Comparison of ENCODE assay signal across 19 mouse cellular contexts in genomic region chr13:11958271-11958670, GRCm38 (mm10).
"Had no signal": no experiment of that assay in that cellular context is flagged by ENCODE, and none has a peak within 500 bp of the region (broad histone marks: within the 10 kb centered on the region; RNA-seq: fewer than 3 reads in every experiment).

No protein-coding gene starts in this region.

- H3K27ac ChIP-seq: limb, embryonic 12.5 days; limb, embryonic 15.5 days; liver, embryonic 14.5 days; midbrain, embryonic 12.5 days; midbrain, embryonic 15.5 days; neural tube, embryonic 13.5 days; stomach, embryonic 15.5 days had no signal

- H3K9me3 ChIP-seq: limb, embryonic 12.5 days; limb, embryonic 15.5 days; midbrain, embryonic 12.5 days; midbrain, embryonic 15.5 days; neural tube, embryonic 13.5 days; stomach, embryonic 15.5 days had no signal

- H3K36me3 ChIP-seq: limb, embryonic 12.5 days; limb, embryonic 15.5 days; midbrain, embryonic 12.5 days; midbrain, embryonic 15.5 days; neural tube, embryonic 13.5 days; stomach, embryonic 15.5 days had no signal

- H3K27me3 ChIP-seq: limb, embryonic 12.5 days; limb, embryonic 15.5 days; midbrain, embryonic 12.5 days; midbrain, embryonic 15.5 days; neural tube, embryonic 13.5 days; stomach, embryonic 15.5 days had no signal

- DNase-seq: kidney, adult 18-20 months; kidney, adult 9 months; kidney, postnatal 14 days; kidney, postnatal 4 days; left cerebral cortex, postnatal 4 days; liver, postnatal 0 days; lung, postnatal 14 days; lung, postnatal 4 days; retina, postnatal 1 day; right cerebral cortex, postnatal 25 days; spleen, adult 18-20 months had no signal

- H3K4me1 ChIP-seq: limb, embryonic 12.5 days; limb, embryonic 15.5 days; midbrain, embryonic 12.5 days; midbrain, embryonic 15.5 days; neural tube, embryonic 13.5 days; stomach, embryonic 15.5 days had no signal

- H3K4me3 ChIP-seq: limb, embryonic 12.5 days; limb, embryonic 15.5 days; midbrain, embryonic 12.5 days; midbrain, embryonic 15.5 days; neural tube, embryonic 13.5 days; stomach, embryonic 15.5 days had no signal

- ATAC-seq: liver, postnatal 0 days; midbrain, embryonic 15.5 days had no signal

- H3K4me2 ChIP-seq: limb, embryonic 12.5 days; limb, embryonic 15.5 days; liver, embryonic 11.5 days; midbrain, embryonic 12.5 days; midbrain, embryonic 15.5 days; neural tube, embryonic 13.5 days; stomach, embryonic 15.5 days had no signal

- H3K9ac ChIP-seq: limb, embryonic 12.5 days; limb, embryonic 15.5 days; liver, embryonic 14.5 days; liver, postnatal 0 days; midbrain, embryonic 12.5 days; midbrain, embryonic 15.5 days; neural tube, embryonic 13.5 days; stomach, embryonic 15.5 days had no signal
